Mouse (Mus musculus): Measurements from ENCODE around the gene Pde10a. TPM values are rescaled to one million over a fixed set of nuclear protein-coding genes. Genes with fewer than 3 reads are reported as not detected.

Pde10a gene
- total and polyA plus RNA-seq, 3 experiments = 1.4 to 2.2 (median 1.9) TPM

GRCm38 (mm10) chr17:8818675-8819074 lies 293.5 kb downstream of the Pde10a start:
- WGBS = 84% methylated on average over 13 of the region's 13 CpGs
- Histone ChIP-seq H3K27me3 (ENCODE audit: control insufficient read depth, insufficient read depth, low read length) (no peaks in the 10 kb centered on the region), H3K4me1 (ENCODE audit: control insufficient read depth, insufficient read depth, low read length) (peaks cover 7% of the 10 kb centered on the region), H3K27ac (no peak overlapping the region), H3K36me3 (ENCODE audit: control insufficient read depth, insufficient read depth, low read length) (no peaks in the 10 kb centered on the region), H3K79me2 (replicated peaks; ENCODE audit: control insufficient read depth, insufficient read depth, low read length) (no peaks in the 10 kb centered on the region), H3K4me3 (no peak overlapping the region), H3K9ac (ENCODE audit: low read depth, low read length) (no peak overlapping the region)
- no peak for DNase-seq
- intact Hi-C loops (cut with DNase I) = no loop called here
- TF ChIP-seq EP300 (IDR thresholded peaks at IDR 0.05; ENCODE audit: insufficient read depth, low read depth, low read length) = no peak
- no peak for TF ChIP-seq POLR2A (IDR thresholded peaks at IDR 0.05; ENCODE audit: insufficient read depth, low read depth, low read length)
- no peak for TF ChIP-seq CTCF (IDR thresholded peaks at IDR 0.05)

- Histone ChIP-seq H3K79me2 (replicated peaks; ENCODE audit: control insufficient read depth, insufficient read depth, low read length) (no peaks in the 10 kb centered on the region), H3K4me1 (ENCODE audit: control insufficient read depth, insufficient read depth, low read length) (no peaks in the 10 kb centered on the region), H3K36me3 (ENCODE audit: control insufficient read depth, insufficient read depth, low read length) (no peaks in the 10 kb centered on the region), H3K27me3 (ENCODE audit: control insufficient read depth, insufficient read depth, low read length) (no peaks in the 10 kb centered on the region), H3K27ac (no peak overlapping the region), H3K4me3 (no peak overlapping the region), H3K9ac (ENCODE audit: low read depth, low read length) (no peak overlapping the region)
- TF ChIP-seq EP300 (IDR thresholded peaks at IDR 0.05; ENCODE audit: insufficient read depth, low read depth, low read length) = no peak
- no peak for TF ChIP-seq CTCF (IDR thresholded peaks at IDR 0.05)
- TF ChIP-seq POLR2A (IDR thresholded peaks at IDR 0.05; ENCODE audit: insufficient read depth, low read depth, low read length) = no peak
- intact Hi-C loops (cut with DNase I) = no loop called here
- DNase-seq = no peak
- 86% methylated on average over 7 of the region's 7 CpGs for WGBS
Observed at GRCm38 (mm10) chr17:8823548-8823947, 298.4 kb downstream of the Pde10a start.

GRCm38 (mm10) chr17:8827204-8827603 lies 302.0 kb downstream of the Pde10a start:
- Histone ChIP-seq H3K27ac (no peak overlapping the region), H3K9ac (ENCODE audit: low read depth, low read length) (no peak overlapping the region), H3K79me2 (replicated peaks; ENCODE audit: control insufficient read depth, insufficient read depth, low read length) (no peaks in the 10 kb centered on the region), H3K27me3 (ENCODE audit: control insufficient read depth, insufficient read depth, low read length) (no peaks in the 10 kb centered on the region), H3K4me3 (no peak overlapping the region), H3K36me3 (ENCODE audit: control insufficient read depth, insufficient read depth, low read length) (no peaks in the 10 kb centered on the region), H3K4me1 (ENCODE audit: control insufficient read depth, insufficient read depth, low read length) (no peaks in the 10 kb centered on the region)
- intact Hi-C loops (cut with DNase I) = no loop called here
- TF ChIP-seq POLR2A (IDR thresholded peaks at IDR 0.05; ENCODE audit: insufficient read depth, low read depth, low read length) (no peak), EP300 (IDR thresholded peaks at IDR 0.05; ENCODE audit: insufficient read depth, low read depth, low read length) (no peak), CTCF (IDR thresholded peaks at IDR 0.05) (no peak)
- WGBS = 79% methylated on average over 9 of the region's 9 CpGs
- no peak for DNase-seq

GRCm38 (mm10) chr17:8831001-8831400 lies 305.8 kb downstream of the Pde10a start:
- intact Hi-C loops (cut with DNase I) = no loop called here
- H3K27me3 ChIP-seq (ENCODE audit: control insufficient read depth, insufficient read depth, low read length) = no peaks in the 10 kb centered on the region
- no peaks in the 10 kb centered on the region for H3K79me2 ChIP-seq (replicated peaks; ENCODE audit: control insufficient read depth, insufficient read depth, low read length)
- no peaks in the 10 kb centered on the region for H3K36me3 ChIP-seq (ENCODE audit: control insufficient read depth, insufficient read depth, low read length)
- no peak for DNase-seq
- no peak overlapping the region for H3K9ac ChIP-seq (ENCODE audit: low read depth, low read length)
- WGBS = 75% methylated on average over 5 of the region's 5 CpGs
- H3K4me3 ChIP-seq = no peak overlapping the region
- no peaks in the 10 kb centered on the region for H3K4me1 ChIP-seq (ENCODE audit: control insufficient read depth, insufficient read depth, low read length)
- H3K27ac ChIP-seq = no peak overlapping the region
- TF ChIP-seq EP300 (IDR thresholded peaks at IDR 0.05; ENCODE audit: insufficient read depth, low read depth, low read length) (no peak), POLR2A (IDR thresholded peaks at IDR 0.05; ENCODE audit: insufficient read depth, low read depth, low read length) (no peak), CTCF (IDR thresholded peaks at IDR 0.05) (no peak)

GRCm38 (mm10) chr17:8836292-8836691 lies 311.1 kb downstream of the Pde10a start:
- no peak overlapping the region for H3K4me3 ChIP-seq
- no peak for TF ChIP-seq CTCF (IDR thresholded peaks at IDR 0.05)
- TF ChIP-seq POLR2A (IDR thresholded peaks at IDR 0.05; ENCODE audit: insufficient read depth, low read depth, low read length) = no peak
- TF ChIP-seq EP300 (IDR thresholded peaks at IDR 0.05; ENCODE audit: insufficient read depth, low read depth, low read length) = no peak
- no peaks in the 10 kb centered on the region for H3K27me3 ChIP-seq (ENCODE audit: control insufficient read depth, insufficient read depth, low read length)
- H3K27ac ChIP-seq = no peak overlapping the region
- peaks cover 8% of the 10 kb centered on the region for H3K4me1 ChIP-seq (ENCODE audit: control insufficient read depth, insufficient read depth, low read length)
- intact Hi-C loops (cut with DNase I) = loop anchor here (5.0 kb wide), 1 partner anchor 36 kb away; no protein-coding TSS in a partner anchor
- no peaks in the 10 kb centered on the region for H3K79me2 ChIP-seq (replicated peaks; ENCODE audit: control insufficient read depth, insufficient read depth, low read length)
- 79% methylated on average over 5 of the region's 5 CpGs for WGBS
- no peak for DNase-seq
- no peaks in the 10 kb centered on the region for H3K36me3 ChIP-seq (ENCODE audit: control insufficient read depth, insufficient read depth, low read length)
- no peak overlapping the region for H3K9ac ChIP-seq (ENCODE audit: low read depth, low read length)

- H3K4me1 ChIP-seq (ENCODE audit: control insufficient read depth, insufficient read depth, low read length) = peaks cover 14% of the 10 kb centered on the region
- no peak overlapping the region for H3K4me3 ChIP-seq
- WGBS = 36% methylated on average over 8 of the region's 8 CpGs
- H3K79me2 ChIP-seq (replicated peaks; ENCODE audit: control insufficient read depth, insufficient read depth, low read length) = no peaks in the 10 kb centered on the region
- intact Hi-C loops (cut with DNase I) = loop anchor here (5.0 kb wide), 1 partner anchor 34 kb away; no protein-coding TSS in a partner anchor
- DNase-seq = peak in 1 of 2 experiments; percentile 25
- no peaks in the 10 kb centered on the region for H3K27me3 ChIP-seq (ENCODE audit: control insufficient read depth, insufficient read depth, low read length)
- no peaks in the 10 kb centered on the region for H3K36me3 ChIP-seq (ENCODE audit: control insufficient read depth, insufficient read depth, low read length)
- no peak overlapping the region for H3K27ac ChIP-seq
- H3K9ac ChIP-seq (ENCODE audit: low read depth, low read length) = no peak overlapping the region
- TF ChIP-seq POLR2A (IDR thresholded peaks at IDR 0.05; ENCODE audit: insufficient read depth, low read depth, low read length) (no peak), CTCF (IDR thresholded peaks at IDR 0.05) (no peak), EP300 (IDR thresholded peaks at IDR 0.05; ENCODE audit: insufficient read depth, low read depth, low read length) (no peak)
Observed at GRCm38 (mm10) chr17:8838252-8838651, 313.1 kb downstream of the Pde10a start.
